Mouse (Mus musculus) adrenal gland, adult (tissue): ENCODE results near the gene Socs3.

Experiments used
- DNase-seq, 2 experiments: peaks; one replicate each; pipeline ENCODE4 v3.0.0; 2022 to 2023; ENCODE audit warnings: low spot score in 1 of 2; ENCODE audit not compliant: inconsistent age in 2 of 2

Socs3 gene

GRCm38 (mm10) chr11:117930781-117931338 is 39.0 kb downstream of the Socs3 start:
- DNase-seq: peak in 1 of 2 experiments; percentile 67

- DNase-seq: no peak
Measured at GRCm38 (mm10) chr11:117925541-117925940, 44.3 kb downstream of the Socs3 start.

- DNase-seq: no peak
Measured at GRCm38 (mm10) chr11:117924466-117924865, 45.4 kb downstream of the Socs3 start.

- DNase-seq: no peak
Measured at GRCm38 (mm10) chr11:117923279-117923678, 46.6 kb downstream of the Socs3 start.

- DNase-seq: no peak
Measured at GRCm38 (mm10) chr11:117919211-117919610, 50.6 kb downstream of the Socs3 start.

GRCm38 (mm10) chr11:117918541-117918940 is 51.3 kb downstream of the Socs3 start:
- DNase-seq: no peak
